Mouse (Mus musculus) natural killer cell, adult 2 months (primary cell): ENCODE data around the gene Col9a1.
A peak's percentile ranks its signal among the peaks of the same experiment; 100 is the strongest.

ENCODE experiments used
- DNase-seq, 2 experiments: peaks; one replicate each; pipeline ENCODE4 v3.0.0; 2022; ENCODE audit warnings: low spot score in 2 of 2

Gene Col9a1

DNA sequence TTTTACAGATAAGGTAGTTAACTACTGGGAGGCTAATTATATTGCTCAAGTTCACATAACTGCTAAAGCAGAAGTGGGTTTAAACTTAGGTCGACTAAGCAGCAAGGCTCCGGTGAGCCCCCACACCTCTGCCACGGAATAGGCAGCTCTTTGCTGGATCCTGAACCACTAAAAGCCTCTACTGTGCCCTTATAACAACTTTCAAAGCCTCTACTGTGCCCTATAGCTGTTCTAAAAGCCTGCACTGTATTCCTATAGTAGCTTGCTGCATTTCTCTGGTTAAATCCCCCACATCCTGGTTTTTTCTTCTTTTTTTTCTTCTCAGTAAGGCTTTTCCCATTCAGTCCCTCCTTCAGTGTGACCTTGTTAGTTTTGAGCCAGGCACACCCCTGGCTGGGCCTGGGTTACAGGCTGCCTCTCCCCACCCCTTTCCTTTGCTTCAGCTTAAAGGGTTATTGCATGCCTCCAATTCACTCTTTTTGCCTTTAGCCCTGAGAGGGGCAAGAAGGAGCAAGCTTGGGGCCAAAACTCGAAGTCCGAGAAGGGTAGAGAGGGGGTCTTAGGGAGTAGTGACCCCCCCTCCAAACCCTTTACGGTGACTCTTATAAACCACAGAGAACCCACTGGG, at the start of gene Col9a1:
TSS of gene Col9a1 (plus strand) at position 387 of the 628 bp plus-strand sequence.
- no peak for DNase-seq

DNA sequence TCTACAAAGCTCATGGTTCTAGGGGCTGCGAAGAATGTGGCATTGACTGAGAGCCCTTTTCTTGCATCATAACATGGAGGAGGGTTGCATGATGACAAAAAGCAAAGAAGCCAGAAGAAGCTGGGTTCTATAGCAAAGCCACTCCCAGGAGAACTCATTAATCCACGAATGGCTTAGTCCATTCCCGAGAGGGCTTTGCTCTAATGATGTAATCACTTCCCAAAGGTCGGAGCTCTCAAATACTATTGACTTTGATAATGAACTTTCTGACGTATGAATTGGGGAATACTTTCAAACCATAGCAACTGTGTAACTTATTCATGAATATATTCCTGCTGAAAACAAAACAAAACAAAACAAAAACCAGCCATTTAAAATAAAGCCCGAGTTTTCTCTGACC, 49.5 kb upstream of the Col9a1 start:
- no peak for DNase-seq

DNA sequence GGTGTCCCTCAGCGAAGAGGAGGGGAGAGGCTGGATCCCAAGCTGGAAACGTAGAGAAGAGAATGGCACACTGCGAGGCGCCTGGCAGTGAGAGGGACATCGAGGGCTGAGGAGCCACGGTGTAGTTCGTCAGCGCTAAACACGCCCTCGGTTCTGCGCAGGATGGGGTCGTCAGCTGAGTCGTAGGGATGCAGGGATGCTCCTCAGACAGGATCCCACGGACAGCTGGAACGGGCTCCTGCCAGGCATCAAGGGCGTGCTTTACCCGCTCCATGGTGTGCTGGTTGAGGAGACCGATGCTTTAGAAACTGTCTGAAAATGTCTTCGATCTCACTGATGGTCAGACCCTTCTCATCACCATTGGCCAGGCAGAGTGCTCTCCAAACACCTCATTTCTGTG, 43.6 kb upstream of the Col9a1 start:
- no peak for DNase-seq

DNA sequence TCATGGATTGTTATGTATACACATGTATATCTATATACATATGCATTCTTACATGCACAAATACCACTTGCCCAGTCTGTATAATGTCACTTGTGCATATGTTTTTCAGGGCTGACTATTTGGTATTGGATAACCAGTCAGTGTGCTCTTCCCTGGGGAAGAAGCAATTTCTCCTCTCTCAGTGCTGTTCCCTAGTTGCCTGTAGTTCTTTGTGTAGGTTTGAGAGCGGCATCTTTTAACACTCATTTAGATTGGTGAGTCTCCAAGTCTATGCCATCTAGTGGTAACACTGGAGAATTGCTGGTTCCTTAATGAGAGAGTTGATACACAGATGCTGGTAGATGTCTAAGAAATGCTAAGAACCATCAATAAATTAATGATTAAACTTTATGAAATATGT, 42.6 kb upstream of the Col9a1 start:
- no peak for DNase-seq

DNA sequence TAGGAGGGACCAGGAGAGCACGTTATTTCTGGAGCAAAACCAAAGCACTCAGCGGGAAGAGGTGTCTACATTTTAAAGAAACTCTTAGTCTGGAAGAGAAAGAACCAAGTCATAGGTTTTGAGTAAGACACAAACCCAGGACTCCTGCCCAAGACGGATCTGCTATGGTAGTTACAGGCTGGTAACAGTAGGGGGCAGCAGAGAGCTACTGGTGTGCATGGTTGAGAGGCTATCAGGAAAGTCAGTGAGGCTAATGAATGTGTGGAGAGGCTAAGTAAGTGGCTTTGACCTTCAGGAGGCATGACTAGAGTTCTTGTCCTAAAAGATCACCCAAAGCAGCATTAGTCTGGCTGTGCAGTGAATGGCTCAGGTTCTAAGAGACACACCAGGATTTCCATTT, 40.3 kb upstream of the Col9a1 start:
- DNase-seq: peak; percentile 11 to 19

DNA sequence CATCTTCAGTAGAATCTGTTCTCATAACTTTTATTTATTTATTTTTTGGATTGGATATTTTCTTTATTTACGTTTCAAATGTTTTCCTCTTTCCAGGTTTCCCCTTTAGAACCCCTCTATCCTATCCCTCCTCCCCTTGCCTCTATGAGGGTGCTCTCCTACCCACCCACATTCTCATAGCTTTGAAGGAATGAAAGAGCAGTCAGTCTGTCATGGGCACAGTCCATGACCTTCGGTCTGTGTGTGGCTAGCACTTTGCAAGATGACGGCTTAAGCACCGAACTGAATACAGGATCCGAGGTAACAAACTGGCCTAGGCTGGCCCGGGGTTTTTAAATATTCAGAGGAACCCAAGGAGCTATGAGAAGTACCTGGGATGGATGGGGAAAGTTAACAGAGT, 36.9 kb upstream of the Col9a1 start:
- DNase-seq: no peak

DNA sequence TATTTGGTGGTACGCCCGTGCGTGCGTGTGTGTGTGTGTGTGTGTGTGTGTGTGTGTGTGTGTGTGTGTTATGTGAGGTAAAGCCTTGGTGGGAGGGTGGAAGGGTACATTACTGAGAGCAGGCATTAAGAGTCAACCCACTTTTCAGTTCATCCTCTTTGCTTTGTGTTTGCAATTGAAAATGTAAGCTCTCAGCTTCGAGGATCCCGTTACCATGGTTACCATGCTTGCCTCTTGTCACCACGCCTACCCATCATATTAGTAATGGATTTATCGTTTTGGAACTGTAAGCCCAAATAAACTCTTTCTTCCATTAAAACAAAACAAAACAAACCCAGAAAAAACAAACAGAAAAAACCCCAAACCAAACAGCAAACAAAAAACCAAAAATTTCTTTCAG, 33.9 kb upstream of the Col9a1 start:
- DNase-seq: no peak

DNA sequence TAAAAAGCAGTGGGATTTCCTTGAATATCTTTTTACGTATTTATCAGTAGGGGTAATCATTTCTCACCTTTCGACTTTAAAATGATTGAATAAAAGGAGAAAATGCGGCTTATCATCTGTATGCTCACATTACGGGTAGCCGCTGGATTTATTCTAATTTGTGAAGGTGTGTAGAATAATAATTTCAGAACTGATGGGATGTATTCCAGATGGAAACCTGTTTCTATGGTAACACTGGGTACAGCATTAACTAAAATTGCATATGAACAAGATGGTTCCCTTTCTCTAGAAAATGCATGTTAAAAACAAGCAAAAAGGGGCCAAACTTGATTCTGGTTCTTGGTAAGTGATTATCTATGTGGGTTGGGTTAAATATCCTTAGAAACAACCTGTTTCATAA, 19.7 kb upstream of the Col9a1 start:
- DNase-seq: no peak

DNA sequence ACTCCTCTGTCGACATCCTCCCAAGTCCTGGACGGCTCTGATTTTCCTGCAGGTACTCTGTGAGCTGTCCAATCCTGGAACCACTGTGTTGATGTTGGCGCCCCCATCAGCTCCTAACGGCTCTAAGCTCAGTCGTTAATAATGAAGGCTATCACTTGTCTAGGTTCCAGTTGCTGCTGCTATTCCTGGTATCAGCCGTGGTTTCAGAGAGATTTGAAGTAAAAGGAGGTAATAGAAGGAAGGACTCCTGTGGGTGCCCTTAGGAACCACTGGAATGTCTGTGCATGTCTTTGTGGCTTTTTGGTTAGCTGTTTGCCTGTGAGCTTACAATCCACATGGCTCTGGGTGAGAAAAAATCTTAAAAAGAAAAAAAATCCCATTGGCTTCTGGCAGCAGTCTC, 8.0 kb upstream of the Col9a1 start:
- DNase-seq: no peak

DNA sequence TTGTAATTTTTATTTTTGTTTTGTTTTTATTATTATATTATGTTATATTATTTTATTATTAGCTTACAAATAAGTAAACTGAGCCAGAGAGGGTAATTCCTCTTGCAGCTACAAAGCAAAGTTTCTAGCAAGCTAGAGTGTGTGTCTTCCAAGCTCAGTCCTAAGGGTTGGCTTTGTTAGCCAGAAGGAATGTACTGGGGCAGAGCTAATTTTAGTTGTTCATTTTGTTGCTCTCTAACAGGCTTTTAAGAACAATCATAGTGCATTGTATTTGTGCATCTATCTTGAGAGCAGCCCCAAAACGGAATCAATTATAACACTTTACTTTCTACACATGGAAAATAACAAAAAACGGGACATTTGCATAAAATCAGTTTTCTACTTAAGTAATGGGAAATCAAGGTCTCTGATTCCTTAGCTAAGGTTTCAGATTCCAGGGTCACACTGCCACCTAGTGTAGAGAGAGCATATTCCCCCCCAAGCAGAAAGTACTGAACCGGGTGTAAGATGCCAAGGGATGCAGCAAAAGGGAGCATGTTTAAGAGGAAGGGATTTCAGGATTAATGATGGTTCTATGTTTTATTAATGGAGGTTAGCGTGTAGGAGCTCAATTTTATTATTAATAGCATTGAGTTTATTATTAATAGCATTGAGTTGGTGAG, 6.1 kb upstream of the Col9a1 start:
- no peak for DNase-seq

DNA sequence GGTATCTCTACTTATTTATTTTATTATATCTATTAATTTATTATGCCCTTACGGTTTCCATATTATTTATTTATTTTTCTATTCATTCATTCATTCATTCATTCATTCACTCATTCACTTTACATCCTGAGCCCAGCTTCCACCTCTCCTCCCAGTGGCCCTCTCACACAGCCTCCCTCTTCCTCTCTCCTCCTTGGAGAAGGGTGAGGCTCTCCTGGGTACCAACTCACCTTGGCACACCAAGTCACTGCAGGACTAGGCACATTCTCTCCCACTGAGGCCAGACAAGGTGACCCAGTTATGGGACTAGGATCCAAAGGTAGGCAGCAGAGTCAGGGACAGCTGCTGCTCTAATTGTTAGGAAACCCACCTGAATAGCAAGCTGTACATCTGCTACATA, 5.5 kb upstream of the Col9a1 start:
- no peak for DNase-seq

DNA sequence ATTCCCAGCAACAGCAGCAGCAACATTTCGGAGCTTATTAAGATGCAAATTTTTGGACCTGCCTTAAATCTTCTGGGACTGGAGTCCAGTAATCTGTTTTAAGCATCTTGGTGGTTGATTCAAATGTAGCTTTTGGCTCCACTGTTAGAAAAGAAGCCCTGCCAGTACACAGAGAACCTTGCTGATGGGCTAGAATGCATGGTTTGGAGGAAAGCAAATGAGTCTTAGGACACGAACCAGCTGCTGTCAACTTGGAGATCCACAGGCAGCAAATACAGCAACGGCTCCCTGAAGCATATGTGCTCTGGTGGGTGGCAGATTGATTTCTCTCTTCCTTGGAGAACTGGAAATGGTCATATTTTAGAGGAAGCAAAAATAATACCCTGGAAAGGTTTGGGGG, 4.8 kb upstream of the Col9a1 start:
- DNase-seq: no peak

DNA sequence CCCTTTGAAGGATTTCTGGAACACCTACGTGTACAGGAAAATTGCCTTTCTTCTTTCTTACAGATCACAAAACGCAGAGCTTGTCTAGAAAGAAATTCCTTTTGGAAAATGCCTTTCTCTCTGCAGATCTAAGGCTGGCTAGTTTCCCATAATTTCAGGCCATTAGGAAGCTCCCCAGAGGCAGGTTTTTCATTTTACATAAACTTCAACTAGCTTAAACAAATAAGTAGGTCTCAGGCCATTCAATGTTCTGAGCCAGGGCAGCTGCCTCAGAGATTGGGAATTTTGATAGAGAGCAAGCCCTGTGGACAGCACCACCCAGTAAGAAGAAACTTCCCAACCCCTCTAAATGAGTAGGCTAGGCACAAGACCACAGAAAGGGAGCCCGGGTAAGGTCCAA, 1.6 kb upstream of the Col9a1 start:
- no peak for DNase-seq

DNA sequence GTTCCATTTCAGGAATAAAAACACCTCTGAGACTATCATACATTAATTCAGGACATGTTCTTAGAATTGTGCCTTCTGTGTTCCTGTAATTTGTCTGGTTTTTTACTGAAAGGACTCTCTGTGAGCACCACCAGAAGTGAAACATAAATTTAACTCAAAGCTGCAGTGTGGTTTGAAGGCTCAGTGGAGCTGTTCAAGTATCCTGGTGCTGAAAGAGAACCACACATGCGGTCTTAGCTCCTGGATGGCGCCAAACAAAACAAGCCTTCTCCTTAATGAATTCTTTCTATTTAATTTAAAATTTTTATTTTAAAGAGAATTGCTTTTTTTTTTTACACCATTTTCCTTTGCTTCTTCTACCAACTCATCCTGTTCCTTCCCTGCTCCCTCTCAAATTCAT, 2.4 kb downstream of the Col9a1 start:
- DNase-seq: no peak

DNA sequence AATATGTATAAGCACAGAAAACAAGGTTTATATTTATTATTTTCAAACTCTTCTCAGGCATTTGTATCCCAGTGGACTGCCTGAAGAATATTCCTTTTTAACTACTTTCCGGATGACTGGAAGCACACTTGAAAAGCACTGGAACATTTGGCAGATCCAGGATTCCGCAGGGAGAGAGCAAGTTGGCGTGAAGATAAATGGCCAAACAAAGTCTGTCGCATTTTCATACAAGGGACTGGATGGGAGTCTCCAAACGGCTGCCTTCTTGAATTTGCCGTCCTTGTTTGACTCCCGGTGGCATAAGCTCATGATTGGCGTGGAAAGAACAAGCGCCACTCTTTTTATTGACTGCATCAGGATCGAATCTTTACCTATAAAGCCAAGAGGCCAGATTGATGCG, 7.6 kb downstream of the Col9a1 start:
- DNase-seq: no peak

DNA sequence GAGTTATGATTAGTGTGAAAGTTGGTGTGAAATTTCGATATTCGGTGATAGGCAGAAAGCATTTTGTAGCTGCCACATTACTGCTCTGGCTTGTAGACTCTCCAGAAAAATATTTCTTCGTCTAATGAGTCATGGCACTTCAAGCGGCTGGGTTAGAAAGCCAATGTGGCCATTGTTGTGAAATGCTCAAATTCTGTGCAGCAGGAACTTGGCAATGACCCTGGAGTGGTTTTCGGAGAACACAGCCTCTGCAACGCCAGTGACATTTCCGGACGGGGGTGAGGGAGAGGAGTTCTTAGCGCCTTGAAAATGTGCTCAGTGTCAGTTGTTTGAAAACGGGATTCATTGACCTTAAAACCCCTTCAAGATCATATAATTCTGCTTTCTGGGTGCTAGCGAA, 9.6 kb downstream of the Col9a1 start:
- no peak for DNase-seq

DNA sequence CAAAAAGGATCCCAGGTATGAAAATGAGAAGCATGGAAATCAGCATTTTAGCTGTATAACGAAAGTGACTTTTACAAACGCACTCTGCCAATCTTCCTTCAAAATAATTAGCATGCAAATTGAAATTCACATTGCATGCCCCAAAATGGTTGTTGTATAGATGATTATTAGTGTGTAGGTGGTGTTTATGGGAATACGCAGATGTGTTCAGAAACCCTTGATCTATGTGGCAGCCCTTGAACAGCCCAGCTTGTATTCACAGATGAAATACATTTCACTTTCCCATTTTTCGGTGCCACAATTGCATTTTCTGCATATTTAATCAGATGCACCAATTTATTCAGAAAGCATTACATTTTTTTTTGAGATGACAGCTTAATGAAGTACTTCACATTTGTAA, 14.3 kb downstream of the Col9a1 start:
- DNase-seq: no peak

DNA sequence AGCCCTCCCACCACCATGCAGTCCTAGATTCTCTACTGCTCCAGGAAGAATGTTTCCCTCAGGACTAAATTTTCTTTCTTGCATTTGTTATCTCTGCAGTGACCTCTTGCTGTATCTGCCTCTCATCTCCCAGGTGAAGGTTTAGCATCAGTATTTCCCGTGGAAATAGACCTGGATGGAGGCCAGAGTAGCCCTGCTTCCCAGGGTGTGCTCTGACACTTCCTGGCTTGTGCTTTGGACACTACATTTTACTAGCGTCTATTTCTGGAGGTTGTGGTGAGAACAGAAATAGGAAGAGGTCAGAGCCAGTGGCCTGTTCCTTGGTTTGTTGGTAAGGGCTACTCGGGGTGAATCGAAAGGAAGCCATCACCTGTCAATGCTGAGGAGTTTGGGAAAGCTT, 16.7 kb downstream of the Col9a1 start:
- no peak for DNase-seq

DNA sequence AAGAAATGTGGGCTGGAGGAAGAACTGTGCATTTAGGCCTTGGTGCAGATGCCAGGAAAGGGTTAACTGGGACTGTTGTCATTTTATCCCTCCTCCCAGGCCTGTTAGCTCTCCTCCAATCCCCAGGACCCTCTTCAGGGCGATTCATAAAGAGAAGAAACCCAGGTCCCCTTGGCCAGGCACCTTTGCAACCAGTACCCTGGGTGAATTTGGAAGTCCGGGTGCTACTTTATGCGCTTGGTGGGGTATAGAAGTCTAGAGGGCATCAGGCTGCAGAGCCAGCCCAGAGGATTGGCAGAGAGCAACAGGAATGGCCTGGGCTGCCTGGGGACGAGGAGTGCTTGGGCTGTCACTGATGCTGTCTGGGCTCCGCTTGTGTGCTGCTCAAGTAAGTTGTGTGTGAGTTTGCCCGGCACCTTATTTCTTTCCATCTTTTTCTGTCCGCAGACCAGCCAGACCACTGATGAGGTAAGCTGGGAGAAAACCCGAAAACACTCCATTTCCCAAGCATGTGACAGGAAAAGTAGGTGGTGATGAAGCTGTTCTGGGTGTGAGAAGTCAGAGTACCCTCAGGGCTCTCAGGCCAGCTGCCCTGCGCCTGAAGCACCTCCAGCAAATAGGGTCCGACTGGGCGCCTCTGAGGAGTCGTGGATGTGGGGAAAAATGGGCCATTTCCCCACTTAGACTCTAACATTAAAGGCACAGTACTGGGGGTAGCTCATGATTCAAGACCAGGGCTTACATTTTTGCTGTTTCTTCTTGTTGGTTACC, 17.8 kb downstream of the Col9a1 start:
- no peak for DNase-seq

DNA sequence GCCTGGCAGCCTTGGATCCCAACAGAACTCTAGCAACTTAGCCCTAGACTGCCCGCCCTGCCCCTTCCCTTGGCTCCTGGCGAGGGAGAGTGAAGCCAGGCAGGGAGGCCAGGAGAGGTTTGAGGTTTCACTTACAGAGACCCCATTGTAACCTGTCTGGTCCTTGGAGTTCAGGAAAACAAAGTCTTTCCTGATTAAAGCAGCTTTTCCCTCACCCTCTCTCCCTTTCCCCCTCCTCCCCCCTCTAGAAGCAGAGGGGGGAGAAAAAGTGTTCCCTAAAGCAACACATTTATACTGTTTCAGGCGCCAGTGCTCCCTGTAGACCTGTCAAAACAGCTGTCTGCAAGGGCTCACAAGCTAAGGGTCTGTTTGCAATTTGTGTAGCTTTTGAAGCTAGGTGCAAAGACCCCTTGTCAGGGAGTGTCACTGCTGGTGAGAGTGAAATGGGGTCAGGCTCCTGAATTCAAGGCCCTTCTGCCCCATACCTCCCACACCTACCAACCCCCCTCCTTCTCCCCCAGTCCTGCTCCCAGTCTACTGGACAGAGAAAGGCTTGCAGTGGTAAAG, 18.6 kb downstream of the Col9a1 start:
- DNase-seq: no peak

DNA sequence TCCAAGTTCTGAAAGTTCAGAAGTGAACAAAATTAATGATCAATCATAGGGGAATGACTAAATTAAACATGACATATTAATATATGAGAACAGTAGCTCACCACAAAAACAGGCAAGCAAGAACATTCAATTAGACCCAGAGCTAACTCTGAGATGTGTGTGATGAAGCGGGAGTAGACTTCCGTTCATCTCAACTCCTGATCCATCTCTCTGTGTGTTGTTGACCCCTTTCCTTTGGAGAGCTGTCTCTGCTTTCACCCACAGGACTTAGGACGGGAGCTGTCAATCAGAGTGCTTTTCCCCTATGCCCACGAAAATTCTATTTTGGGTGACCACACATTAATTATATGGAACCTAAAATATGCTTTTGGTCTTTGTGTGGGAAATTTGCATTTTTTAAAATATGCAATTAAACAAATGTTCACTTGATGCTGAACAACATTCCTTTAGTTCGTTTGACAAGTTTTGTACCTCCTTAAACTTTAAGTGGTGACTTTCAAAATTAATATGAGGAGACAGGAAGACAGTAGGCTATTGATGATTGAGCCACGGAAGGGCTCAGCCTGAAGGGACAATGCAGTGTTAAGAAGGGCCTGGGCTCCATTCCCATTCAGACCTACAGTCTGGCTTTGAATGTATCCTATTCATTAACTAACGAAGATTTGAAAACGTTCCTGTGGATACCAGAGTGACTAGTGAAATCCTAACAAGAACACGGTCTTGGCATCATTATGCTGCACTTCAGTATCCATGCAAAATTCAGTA, 34.4 kb downstream of the Col9a1 start:
- DNase-seq: no peak

DNA sequence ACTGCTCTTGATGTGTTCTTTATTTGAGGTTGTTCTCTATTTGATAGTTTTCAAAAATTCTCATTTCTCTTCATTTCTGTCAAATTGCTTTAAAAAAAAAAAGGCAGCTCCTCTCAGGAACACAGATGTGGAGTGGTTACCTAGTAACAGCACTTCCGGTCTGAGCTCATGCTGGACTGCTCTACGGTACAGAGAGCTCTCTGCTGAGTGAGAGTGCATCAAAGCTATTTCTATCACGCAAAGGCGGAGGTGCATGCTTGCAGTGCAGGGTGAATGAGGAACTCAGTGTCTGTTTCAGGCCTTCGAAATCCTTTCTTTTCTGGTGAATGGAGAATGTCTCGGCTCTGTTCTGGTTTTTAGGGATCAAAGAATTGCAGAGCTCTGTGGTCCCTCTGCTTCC, 41.6 kb downstream of the Col9a1 start:
- no peak for DNase-seq
